In genomic region chr11:23007481-23008180, GRCm38 (mm10) we compare ENCODE assay signal across 8 mouse cellular contexts. TPM values are rescaled to one million over a fixed set of nuclear protein-coding genes. Genes with fewer than 3 reads are reported as not detected.
DNase-seq lines count a peak whose midpoint lies in the region; ATAC-seq and TF ChIP-seq lines count a peak whose summit lies in the region.

Gene Fam161a, plus strand, starts transcription at chr11:23007531.

- ATAC-seq in hindbrain, embryonic 12.5 days (ENCODE audit: low FRiP score): peak; percentile 95
- ATAC-seq in lung, postnatal 0 days: peak; percentile 97

- peak within 1 kb of the TSS; percentile 64 for H3K4me2 ChIP-seq in hindbrain, embryonic 12.5 days (replicated peaks)
- H3K4me2 ChIP-seq in lung, postnatal 0 days (replicated peaks; ENCODE audit: low read depth, low read length): peak within 1 kb of the TSS; percentile 87

- WGBS in hindbrain, embryonic 12.5 days: 1% methylated on average over 22 of the region's 22 CpGs
- under 1% methylated on average over 22 of the region's 22 CpGs for WGBS in lung, postnatal 0 days

- peak; percentile 78 for DNase-seq in T-cell, adult 2 months (ENCODE audit: low spot score)
- peak; percentile 84 to 92 for DNase-seq in cerebellum, postnatal 14 days
- DNase-seq in frontal cortex, postnatal 10 days (ENCODE audit: low spot score in 2 of 2): peak; percentile 69 to 78
- DNase-seq in layer of hippocampus, postnatal 10 days (ENCODE audit: low spot score in 2 of 2): peak; percentile 70 to 76
- peak; percentile 98 for DNase-seq in lung, postnatal 0 days (ENCODE audit: low spot score)
- DNase-seq in ovary, postnatal 10 days (ENCODE audit: low spot score): peak; percentile 38
- peak; percentile 11 to 23 for DNase-seq in thymus, postnatal 10 days (ENCODE audit: low spot score in 2 of 2)

- peaks cover 18% of the 10 kb centered on the region for H3K36me3 ChIP-seq in hindbrain, embryonic 12.5 days
- peaks cover 11% of the 10 kb centered on the region for H3K36me3 ChIP-seq in lung, postnatal 0 days (ENCODE audit: insufficient read depth, low read length)

- H3K9me3 ChIP-seq in hindbrain, embryonic 12.5 days (replicated peaks): no peaks in the 10 kb centered on the region
- H3K9me3 ChIP-seq in lung, postnatal 0 days (ENCODE audit: low read length): no peaks in the 10 kb centered on the region

- H3K9ac ChIP-seq in hindbrain, embryonic 12.5 days: peak within 1 kb of the TSS; percentile 77
- H3K9ac ChIP-seq in lung, postnatal 0 days (replicated peaks; ENCODE audit: low read depth): peak within 1 kb of the TSS; percentile 62

- H3K27me3 ChIP-seq in hindbrain, embryonic 12.5 days: no peaks in the 10 kb centered on the region
- no peaks in the 10 kb centered on the region for H3K27me3 ChIP-seq in lung, postnatal 0 days (replicated peaks; ENCODE audit: insufficient read depth, low read length)

- H3K27ac ChIP-seq in hindbrain, embryonic 12.5 days: peak within 1 kb of the TSS; percentile 96
- peak within 1 kb of the TSS; percentile 77 for H3K27ac ChIP-seq in lung, postnatal 0 days (ENCODE audit: low read length)

- no peak for TF ChIP-seq EP300 in lung, postnatal 0 days (IDR thresholded peaks at IDR 0.05)

- no peaks in the 10 kb centered on the region for H3K4me1 ChIP-seq in hindbrain, embryonic 12.5 days
- no peaks in the 10 kb centered on the region for H3K4me1 ChIP-seq in lung, postnatal 0 days (ENCODE audit: insufficient read depth, low read depth, low read length)

- peak within 1 kb of the TSS; percentile 55 for H3K4me3 ChIP-seq in hindbrain, embryonic 12.5 days
- H3K4me3 ChIP-seq in lung, postnatal 0 days (ENCODE audit: low read depth, low read length): peak within 1 kb of the TSS; percentile 60

- no peak for TF ChIP-seq CTCF in lung, postnatal 0 days (IDR thresholded peaks at IDR 0.05)

RNA-seq across cellular contexts. Expression of gene Fam161a, which starts in this region (rescaled TPM):
- polyA plus RNA-seq in hindbrain, embryonic 12.5 days (2016; fragmentation: Nextera tagmentation; extraction: Ambion mirVana): 7.7 and 8.0 TPM in 2 replicates
- 1 to 10 TPM; 5.7 to 6.1 TPM for total RNA-seq in layer of hippocampus, postnatal 10 days (2021)
- polyA plus RNA-seq in lung, postnatal 0 days (2015; fragmentation: Nextera tagmentation; extraction: Ambion mirVana): 21.2 and 27.9 TPM in 2 replicates

Comparison
In these comparisons a context has a peak if more than half of its experiments do, and no peak if none do; other contexts are left out.
1. Peak in every context shown above with its lines: DNase-seq, ATAC-seq, H3K4me3 ChIP-seq and H3K27ac ChIP-seq.
2. DNase-seq: peak in every context shown above with its lines; median percentile 98 in lung, postnatal 0 days; 88 in cerebellum, postnatal 14 days; 78 in T-cell, adult 2 months; 74 in frontal cortex, postnatal 10 days; 73 in layer of hippocampus, postnatal 10 days; 38 in ovary, postnatal 10 days; 17 in thymus, postnatal 10 days.